Mouse (Mus musculus): Measurements from ENCODE around the gene Stx1a. TPM values are rescaled to one million over a fixed set of nuclear protein-coding genes. Genes with fewer than 3 reads are reported as not detected.

Stx1a gene
- polyA plus RNA-seq, 1 experiment from 2014 or later: 22.3 TPM

DNA sequence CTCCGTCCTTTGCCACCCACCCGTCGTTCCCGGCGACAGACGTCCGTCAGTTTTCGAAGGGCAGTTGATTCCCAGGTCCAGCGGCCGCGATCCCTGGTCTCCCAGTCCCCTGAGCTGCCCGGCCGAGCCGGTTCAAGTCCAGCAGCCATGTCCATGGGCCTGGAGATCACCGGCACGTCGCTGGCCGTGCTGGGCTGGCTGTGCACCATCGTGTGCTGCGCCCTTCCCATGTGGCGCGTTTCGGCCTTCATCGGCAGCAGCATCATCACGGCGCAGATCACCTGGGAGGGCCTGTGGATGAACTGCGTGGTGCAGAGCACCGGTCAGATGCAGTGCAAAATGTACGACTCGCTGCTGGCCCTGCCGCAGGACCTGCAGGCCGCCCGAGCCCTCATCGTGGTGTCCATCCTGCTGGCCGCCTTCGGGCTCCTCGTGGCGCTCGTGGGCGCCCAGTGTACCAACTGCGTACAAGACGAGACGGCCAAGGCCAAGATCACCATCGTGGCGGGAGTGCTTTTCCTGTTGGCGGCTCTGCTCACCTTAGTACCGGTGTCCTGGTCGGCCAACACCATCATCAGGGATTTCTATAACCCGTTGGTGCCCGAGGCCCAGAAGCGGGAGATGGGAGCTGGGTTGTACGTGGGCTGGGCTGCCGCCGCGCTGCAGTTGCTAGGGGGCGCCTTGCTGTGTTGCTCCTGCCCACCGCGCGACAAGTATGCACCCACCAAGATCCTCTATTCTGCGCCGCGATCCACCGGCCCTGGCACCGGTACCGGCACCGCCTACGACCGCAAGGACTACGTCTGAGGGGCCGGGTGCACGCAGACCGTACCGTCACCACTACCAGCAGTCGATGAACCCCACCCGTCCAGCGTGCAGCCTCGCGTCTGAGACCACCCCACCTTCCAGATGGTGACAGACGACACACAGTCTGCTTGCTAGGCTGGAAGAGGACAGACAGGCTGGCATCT, 36.7 kb upstream of the Stx1a start:
- H3K4me2 ChIP-seq: peak overlapping the region; percentile 44
- peak overlapping the region; percentile 25 for H3K4me3 ChIP-seq (replicated peaks)
- H3K27me3 ChIP-seq: peaks cover 65% of the 10 kb centered on the region
- ATAC-seq (ENCODE audit: low FRiP score): no peak
- H3K9ac ChIP-seq: 0 out of 2 replicates have a peak overlapping the region, but pooled peaks have one; percentile 4
- peaks cover 33% of the 10 kb centered on the region for H3K4me1 ChIP-seq
- 2% methylated on average over 79 of the region's 79 CpGs for WGBS
- 0 out of 2 replicates have a peak overlapping the region, but pooled peaks have one; percentile 1 for H3K27ac ChIP-seq
- no peaks in the 10 kb centered on the region for H3K36me3 ChIP-seq (replicated peaks)
- no peaks in the 10 kb centered on the region for H3K9me3 ChIP-seq

DNA sequence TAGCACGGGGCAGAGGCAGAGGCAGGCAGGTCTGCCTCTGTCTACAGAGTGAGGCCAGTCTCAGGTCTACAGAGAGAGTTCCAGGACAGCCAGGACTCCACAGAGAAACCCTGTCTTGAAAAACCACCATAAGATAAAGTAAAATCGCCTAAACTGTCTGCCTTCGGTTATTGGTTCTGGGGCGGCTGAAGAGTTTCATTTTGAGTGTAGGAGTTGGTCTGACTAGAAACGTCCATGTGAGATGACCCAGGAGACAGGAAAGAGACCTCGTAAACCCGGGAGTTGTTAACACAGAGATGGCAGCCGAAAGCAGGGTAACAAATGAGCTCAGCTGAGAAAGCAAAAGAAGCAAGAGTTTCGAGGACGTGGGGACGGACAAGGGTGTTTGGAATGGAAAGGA, 34.1 kb upstream of the Stx1a start:
- Histone ChIP-seq H3K27me3 (peaks cover 62% of the 10 kb centered on the region), H3K4me2 (no peak overlapping the region)

DNA sequence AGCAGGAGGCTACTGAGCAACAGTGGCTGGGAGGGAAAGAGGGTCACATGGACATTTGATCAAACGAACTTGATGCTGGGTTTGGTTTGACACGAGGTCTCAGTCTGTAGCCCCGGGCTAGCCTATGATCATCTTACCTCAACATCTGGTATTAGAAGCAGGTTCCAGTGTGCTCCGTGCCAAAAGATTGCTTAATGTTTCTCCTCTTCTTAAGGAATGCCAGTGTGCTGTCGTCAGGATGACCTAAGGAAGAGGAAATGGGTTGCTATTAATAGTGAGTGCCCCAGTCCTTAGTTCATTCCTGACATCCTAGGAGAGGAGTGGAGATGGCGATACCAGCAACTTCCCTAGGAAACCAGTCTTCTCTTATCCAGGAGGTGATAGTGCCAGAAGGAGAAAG, 33.5 kb upstream of the Stx1a start:
- Histone ChIP-seq H3K4me3 (replicated peaks) (no peak overlapping the region), H3K27ac (no peak overlapping the region), H3K27me3 (peaks cover 57% of the 10 kb centered on the region), H3K4me2 (no peak overlapping the region), H3K9ac (no peak overlapping the region), H3K4me1 (peaks cover 24% of the 10 kb centered on the region), H3K9me3 (no peaks in the 10 kb centered on the region), H3K36me3 (replicated peaks) (no peaks in the 10 kb centered on the region)
- WGBS: 74% methylated on average over 6 of the region's 6 CpGs
- no peak for ATAC-seq (ENCODE audit: low FRiP score)

More for the DNA sequence above, 34.1 kb upstream of the Stx1a start:
- 81% methylated on average over 11 of the region's 11 CpGs for WGBS
- no peak for ATAC-seq (ENCODE audit: low FRiP score)
- H3K36me3 ChIP-seq (replicated peaks): no peaks in the 10 kb centered on the region
- peaks cover 26% of the 10 kb centered on the region for H3K4me1 ChIP-seq
- no peak overlapping the region for H3K27ac ChIP-seq
- H3K9ac ChIP-seq: no peak overlapping the region
- no peak overlapping the region for H3K4me3 ChIP-seq (replicated peaks)
- no peaks in the 10 kb centered on the region for H3K9me3 ChIP-seq

- no peak overlapping the region for H3K27ac ChIP-seq
- H3K4me3 ChIP-seq (replicated peaks): no peak overlapping the region
- WGBS: 94% methylated on average over 5 of the region's 5 CpGs
- H3K4me2 ChIP-seq: no peak overlapping the region
- no peak overlapping the region for H3K9ac ChIP-seq
- H3K9me3 ChIP-seq: no peaks in the 10 kb centered on the region
- H3K36me3 ChIP-seq (replicated peaks): no peaks in the 10 kb centered on the region
- peaks cover 28% of the 10 kb centered on the region for H3K27me3 ChIP-seq
- no peak for ATAC-seq (ENCODE audit: low FRiP score)
- H3K4me1 ChIP-seq: peaks cover under 1% of the 10 kb centered on the region; the same call in 1 of the 2 replicates
These were observed 30.7 kb upstream of the Stx1a start for GRCm38 (mm10) chr5:134992566-134992965.

DNA sequence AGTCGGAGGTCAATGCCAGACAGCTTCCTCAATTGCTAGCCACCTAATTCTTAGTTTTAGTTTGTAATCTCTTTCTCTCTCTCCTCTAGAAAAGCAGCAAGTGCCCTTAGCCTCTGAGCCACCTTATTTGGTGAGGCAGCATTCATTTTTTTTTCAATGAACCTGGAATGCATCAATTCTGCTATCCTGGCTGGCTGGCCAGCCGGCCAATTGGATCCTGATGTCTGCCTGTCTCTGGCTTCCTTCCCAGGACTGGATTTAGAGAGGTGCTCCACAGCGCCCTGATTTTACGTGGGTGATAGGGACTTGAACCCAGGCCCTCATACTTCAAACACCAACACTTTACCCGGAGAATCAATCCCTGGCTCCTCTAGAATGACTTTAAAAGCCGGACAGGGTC, 24.9 kb upstream of the Stx1a start:
- 80% methylated on average over 6 of the region's 6 CpGs for WGBS
- Histone ChIP-seq H3K36me3 (replicated peaks) (no peaks in the 10 kb centered on the region), H3K4me3 (replicated peaks) (no peak overlapping the region), H3K27ac (no peak overlapping the region), H3K27me3 (no peaks in the 10 kb centered on the region), H3K9me3 (no peaks in the 10 kb centered on the region), H3K4me2 (no peak overlapping the region), H3K9ac (no peak overlapping the region), H3K4me1 (peaks cover 10% of the 10 kb centered on the region)
- ATAC-seq (ENCODE audit: low FRiP score): no peak

- WGBS: 92% methylated on average over 4 of the region's 4 CpGs
- Histone ChIP-seq H3K4me1 (peaks cover 10% of the 10 kb centered on the region), H3K27me3 (no peaks in the 10 kb centered on the region), H3K9ac (no peak overlapping the region), H3K27ac (no peak overlapping the region), H3K4me2 (no peak overlapping the region), H3K9me3 (no peaks in the 10 kb centered on the region), H3K36me3 (replicated peaks) (no peaks in the 10 kb centered on the region), H3K4me3 (replicated peaks) (no peak overlapping the region)
- no peak for ATAC-seq (ENCODE audit: low FRiP score)
These were observed 23.5 kb upstream of the Stx1a start for GRCm38 (mm10) chr5:134999797-135000196.

DNA sequence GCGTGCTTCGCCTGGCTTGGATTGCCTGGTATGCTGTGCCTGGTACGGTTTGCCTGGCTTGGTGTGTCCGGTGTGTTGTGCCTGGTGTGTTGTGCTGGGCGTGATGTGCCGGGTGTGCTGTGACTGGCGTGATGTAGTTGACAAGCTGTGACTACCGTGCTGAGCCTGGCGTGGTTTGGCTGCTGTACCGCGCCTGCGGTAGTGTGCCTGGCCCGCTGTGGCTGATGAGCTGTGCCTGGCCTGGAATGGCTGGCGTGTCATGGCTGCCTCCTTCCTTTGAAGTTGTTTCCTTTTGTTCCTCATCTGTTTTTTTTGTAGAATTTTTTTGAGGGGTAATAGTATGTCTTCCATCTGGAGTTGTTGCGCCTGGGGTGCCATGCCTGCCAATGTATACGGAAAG, 22.5 kb upstream of the Stx1a start:
- peak overlapping the region; percentile 36; the same call in 1 of the 2 replicates for H3K27ac ChIP-seq
- H3K4me2 ChIP-seq: peak overlapping the region; percentile 41; the same call in 1 of the 2 replicates
- no peaks in the 10 kb centered on the region for H3K36me3 ChIP-seq (replicated peaks)
- no peak for ATAC-seq (ENCODE audit: low FRiP score)
- H3K9ac ChIP-seq: no peak overlapping the region
- H3K9me3 ChIP-seq: no peaks in the 10 kb centered on the region
- H3K4me1 ChIP-seq: peaks cover 10% of the 10 kb centered on the region
- WGBS: 39% methylated on average over 16 of the region's 16 CpGs
- H3K27me3 ChIP-seq: no peaks in the 10 kb centered on the region
- no peak overlapping the region for H3K4me3 ChIP-seq (replicated peaks)

GRCm38 (mm10) chr5:135001309-135001708, 22.0 kb upstream of the Stx1a start:
- H3K4me2 ChIP-seq: peak overlapping the region; percentile 41
- peak; percentile 61 for ATAC-seq (ENCODE audit: low FRiP score)
- 0% methylated on average over 14 of the region's 14 CpGs for WGBS
- no peaks in the 10 kb centered on the region for H3K9me3 ChIP-seq
- H3K27me3 ChIP-seq: no peaks in the 10 kb centered on the region
- 0 out of 2 replicates have a peak overlapping the region, but pooled peaks have one; percentile 5 for H3K27ac ChIP-seq
- no peaks in the 10 kb centered on the region for H3K36me3 ChIP-seq (replicated peaks)
- H3K4me3 ChIP-seq (replicated peaks): 0 out of 2 replicates have a peak overlapping the region, but pooled peaks have one; percentile 7
- H3K4me1 ChIP-seq: peaks cover 10% of the 10 kb centered on the region
- no peak overlapping the region for H3K9ac ChIP-seq

DNA sequence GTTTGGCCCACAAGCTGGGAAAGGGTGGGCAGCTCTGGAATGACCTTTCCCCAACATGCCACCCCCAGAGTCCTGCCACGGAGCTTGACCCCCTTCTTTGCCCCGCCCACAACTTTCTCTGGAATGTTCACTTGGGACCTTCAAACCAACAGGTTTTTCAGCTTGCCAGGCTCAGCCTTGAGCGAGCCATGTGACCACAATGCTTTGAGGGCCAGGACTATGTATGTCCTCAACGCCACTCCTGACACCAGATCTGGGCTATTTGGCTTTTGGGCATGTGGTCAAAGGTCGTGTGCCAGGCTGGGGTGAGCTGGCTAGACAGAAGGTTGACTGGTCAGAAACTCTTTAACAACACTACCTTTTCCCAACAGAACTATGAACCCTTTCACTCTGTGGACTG, 21.1 kb upstream of the Stx1a start:
- Histone ChIP-seq H3K9ac (no peak overlapping the region), H3K4me3 (replicated peaks) (no peak overlapping the region), H3K27ac (no peak overlapping the region), H3K9me3 (no peaks in the 10 kb centered on the region), H3K4me2 (no peak overlapping the region), H3K27me3 (no peaks in the 10 kb centered on the region), H3K36me3 (replicated peaks) (no peaks in the 10 kb centered on the region), H3K4me1 (peaks cover 10% of the 10 kb centered on the region)
- ATAC-seq (ENCODE audit: low FRiP score): no peak
- 69% methylated on average over 5 of the region's 5 CpGs for WGBS

- H3K27ac ChIP-seq: peak overlapping the region; percentile 97
- ATAC-seq (ENCODE audit: low FRiP score): no peak
- peak overlapping the region; percentile 74 for H3K9ac ChIP-seq
- peaks cover 13% of the 10 kb centered on the region; the same call in 1 of the 2 replicates for H3K27me3 ChIP-seq
- H3K4me1 ChIP-seq: peaks cover 34% of the 10 kb centered on the region
- no peaks in the 10 kb centered on the region for H3K36me3 ChIP-seq (replicated peaks)
- no peaks in the 10 kb centered on the region for H3K9me3 ChIP-seq
- H3K4me2 ChIP-seq: peak overlapping the region; percentile 78
- H3K4me3 ChIP-seq (replicated peaks): peak overlapping the region; percentile 49
- WGBS: 26% methylated on average over 16 of the region's 16 CpGs
These were observed 15.3 kb upstream of the Stx1a start for GRCm38 (mm10) chr5:135007802-135008571.

- peaks cover 37% of the 10 kb centered on the region for H3K4me1 ChIP-seq
- peak within 1 kb of the TSS; percentile 78 for H3K4me2 ChIP-seq
- peak within 1 kb of the TSS; percentile 74 for H3K9ac ChIP-seq
- no peaks in the 10 kb centered on the region for H3K36me3 ChIP-seq (replicated peaks)
- peak within 1 kb of the TSS; percentile 97 for H3K27ac ChIP-seq
- H3K27me3 ChIP-seq: peaks cover 13% of the 10 kb centered on the region; the same call in 1 of the 2 replicates
- peak; percentile 90 for ATAC-seq (ENCODE audit: low FRiP score)
- WGBS: 0% methylated on average over 52 of the region's 52 CpGs
- H3K4me3 ChIP-seq (replicated peaks): peak within 1 kb of the TSS; percentile 49
- no peaks in the 10 kb centered on the region for H3K9me3 ChIP-seq
These were observed 14.4 kb upstream of the Stx1a start, which contains the start of gene Abhd11 for GRCm38 (mm10) chr5:135008671-135009589. Gene Abhd11 (plus strand): TSS chr5:135009152.

Measured in forebrain, embryonic 12.5 days (tissue).